Mouse (Mus musculus) left cerebral cortex, postnatal 4 days (tissue): ENCODE measurements around the gene Gm6583. TPM values are rescaled to one million over a fixed set of nuclear protein-coding genes. Genes with fewer than 3 reads are reported as not detected.

ENCODE experiments used
- DNase-seq: peaks from one replicate; pipeline ENCODE4 v3.0.0-alpha.2; 2022
- intact Hi-C: fragments of 180-260 bp; cut with DNase I; formaldehyde crosslinking; loops from one replicate; pipeline ENCODE4 v1.15.1; 2025
- total RNA-seq, 2 experiments: library from RNA; stranded (reverse); gene quantifications; 2 replicates each; pipeline ENCODE4 v1.2.3; 2021

Gm6583 gene
- total RNA-seq = not detected

GRCm38 (mm10) chr5:112355910-112356309 lies at the start of gene Gm6583:
Gene Gm6583 (minus strand): TSS chr5:112356033.
- no peak for DNase-seq
- intact Hi-C loops = no loop called here

- DNase-seq = no peak
- intact Hi-C loops = no loop called here
Observed at GRCm38 (mm10) chr5:112402437-112402836, 46.6 kb upstream of the Gm6583 start.

- intact Hi-C loops = no loop called here
- peak; percentile 24 for DNase-seq
Observed at GRCm38 (mm10) chr5:112399284-112399683, 43.5 kb upstream of the Gm6583 start.

- DNase-seq = no peak
- intact Hi-C loops = no loop called here
Observed at GRCm38 (mm10) chr5:112396066-112396465, 40.2 kb upstream of the Gm6583 start.

DNA sequence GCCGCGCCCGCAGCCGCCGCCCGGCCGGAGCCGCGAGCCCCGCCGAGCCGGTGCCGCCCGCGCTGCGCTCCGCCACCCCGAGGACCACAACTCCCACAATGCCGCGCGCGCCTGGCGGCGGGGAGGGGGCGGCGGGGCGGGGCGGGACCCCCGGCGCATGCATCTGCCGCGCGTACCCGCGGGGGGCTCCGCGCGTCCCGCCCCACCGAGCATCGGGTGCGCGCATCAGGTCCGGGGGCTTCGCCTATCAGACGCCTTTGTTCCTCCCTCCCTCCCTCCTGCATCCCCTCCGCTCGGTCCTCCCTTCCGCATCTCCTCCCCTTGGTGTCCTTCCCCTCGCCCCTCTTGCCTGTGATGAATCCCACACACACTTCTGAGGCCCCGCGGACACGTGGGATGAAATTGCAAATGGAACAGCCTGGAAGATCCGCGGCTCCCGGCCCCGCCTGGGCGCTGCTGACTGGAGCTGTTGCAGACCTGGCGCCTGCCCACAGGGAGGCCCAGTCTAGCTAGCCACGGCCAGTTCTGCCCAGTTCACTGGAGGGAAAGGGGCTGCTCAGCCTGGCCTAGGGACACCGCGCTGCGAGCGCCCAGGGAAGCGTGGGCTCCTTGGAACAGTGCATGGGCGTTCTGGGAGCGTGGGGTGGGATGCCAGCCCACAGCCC lies 39.1 kb upstream of the Gm6583 start, which contains the start of gene Asphd2:
Asphd2 (minus strand) TSS at position 88 of the 665 bp plus-strand sequence.
- intact Hi-C loops = no loop called here
- peak; percentile 86 for DNase-seq

- intact Hi-C loops = no loop called here
- DNase-seq = peak; percentile 38
Observed at GRCm38 (mm10) chr5:112394415-112394763, 38.6 kb upstream of the Gm6583 start.

DNA sequence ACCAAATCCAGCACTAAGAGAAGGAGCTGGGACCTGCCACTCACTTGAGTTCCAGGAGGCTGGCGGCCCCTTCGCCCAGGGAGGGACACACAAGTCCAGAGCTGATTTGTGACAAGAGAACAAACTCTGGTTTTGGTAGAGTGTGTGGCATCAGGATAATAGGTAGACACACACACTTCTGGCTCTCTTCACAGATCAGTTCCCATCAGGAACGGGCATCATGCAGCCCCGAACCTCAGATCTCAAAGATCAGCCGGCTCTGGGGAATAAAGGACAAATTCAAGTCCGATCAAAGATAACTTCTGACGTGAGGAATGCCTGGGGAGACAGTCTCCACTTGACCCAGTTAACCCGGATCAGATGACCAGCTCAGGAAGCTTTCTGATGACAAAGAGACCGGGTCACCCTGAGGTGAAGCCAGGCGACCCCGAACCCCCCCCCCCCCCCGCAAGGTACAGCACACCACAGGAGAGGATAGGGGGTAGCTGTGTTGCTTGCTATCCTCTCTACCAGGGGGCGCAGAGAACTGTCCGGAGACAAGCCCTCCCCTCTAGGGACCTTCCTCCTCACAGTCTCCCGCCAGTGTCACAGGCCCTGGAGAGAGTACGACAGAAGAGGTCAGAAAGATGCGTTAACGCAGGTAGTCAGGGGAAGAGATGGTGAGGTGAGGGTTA lies 38.0 kb upstream of the Gm6583 start:
- DNase-seq = no peak
- intact Hi-C loops = no loop called here

DNA sequence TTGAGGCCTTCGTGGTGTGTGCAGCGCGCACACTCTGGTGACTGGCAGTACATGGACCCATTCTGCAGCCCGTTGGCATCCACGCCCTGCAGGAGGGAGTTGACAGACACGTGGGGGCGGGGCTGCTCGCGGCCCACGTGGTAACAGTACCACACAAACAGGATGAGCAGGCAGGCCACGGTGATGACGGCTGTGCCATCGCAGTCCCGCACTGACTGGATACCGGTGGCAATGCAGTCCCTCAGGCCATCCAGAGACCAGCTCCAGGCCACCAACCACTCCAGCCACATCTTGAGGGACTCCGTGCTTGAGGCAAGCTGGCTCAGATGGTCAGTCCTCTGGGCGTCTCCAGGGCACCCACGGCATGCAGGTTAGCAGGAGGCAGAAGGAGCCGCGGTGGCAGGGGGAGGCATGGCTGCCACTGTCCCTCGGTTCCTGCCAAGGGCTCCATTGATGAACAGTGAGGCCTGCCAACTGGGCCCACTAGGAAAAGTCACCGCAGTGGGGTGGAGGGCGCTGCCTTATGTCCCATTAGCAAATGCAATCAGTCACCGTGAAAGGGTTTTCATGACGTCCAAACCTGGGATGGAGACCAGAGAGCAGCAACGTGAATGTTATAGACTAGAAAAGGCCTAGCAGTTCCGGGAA lies 36.0 kb upstream of the Gm6583 start:
- intact Hi-C loops = no loop called here
- peak; percentile 57 for DNase-seq

DNA sequence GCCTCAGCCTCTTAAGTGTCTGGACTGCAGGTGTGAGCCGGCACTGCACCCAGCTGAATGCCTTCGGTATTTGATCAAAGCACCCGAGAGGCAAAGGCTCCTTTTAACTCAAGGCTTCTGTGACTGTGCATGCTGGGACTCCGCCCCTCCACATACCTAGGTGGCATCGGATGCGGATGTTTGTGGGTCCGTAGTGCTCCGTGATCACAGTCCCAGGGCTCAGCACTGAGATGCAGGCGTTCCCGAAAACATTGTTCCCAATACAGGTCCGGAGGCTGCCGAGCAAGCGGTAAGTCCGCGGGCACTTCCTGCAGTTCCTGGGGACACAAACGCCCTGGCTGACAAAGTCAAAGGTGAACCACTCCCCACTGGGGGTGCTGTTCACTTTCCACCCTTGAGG lies 35.2 kb upstream of the Gm6583 start:
- DNase-seq = no peak
- intact Hi-C loops = no loop called here

GRCm38 (mm10) chr5:112389352-112389751 lies 33.5 kb upstream of the Gm6583 start:
- intact Hi-C loops = no loop called here
- DNase-seq = no peak

GRCm38 (mm10) chr5:112385973-112386372 lies 30.1 kb upstream of the Gm6583 start:
- no peak for DNase-seq
- intact Hi-C loops = no loop called here

- DNase-seq = no peak
- intact Hi-C loops = no loop called here
Observed at GRCm38 (mm10) chr5:112384805-112385472, 29.1 kb upstream of the Gm6583 start.

DNA sequence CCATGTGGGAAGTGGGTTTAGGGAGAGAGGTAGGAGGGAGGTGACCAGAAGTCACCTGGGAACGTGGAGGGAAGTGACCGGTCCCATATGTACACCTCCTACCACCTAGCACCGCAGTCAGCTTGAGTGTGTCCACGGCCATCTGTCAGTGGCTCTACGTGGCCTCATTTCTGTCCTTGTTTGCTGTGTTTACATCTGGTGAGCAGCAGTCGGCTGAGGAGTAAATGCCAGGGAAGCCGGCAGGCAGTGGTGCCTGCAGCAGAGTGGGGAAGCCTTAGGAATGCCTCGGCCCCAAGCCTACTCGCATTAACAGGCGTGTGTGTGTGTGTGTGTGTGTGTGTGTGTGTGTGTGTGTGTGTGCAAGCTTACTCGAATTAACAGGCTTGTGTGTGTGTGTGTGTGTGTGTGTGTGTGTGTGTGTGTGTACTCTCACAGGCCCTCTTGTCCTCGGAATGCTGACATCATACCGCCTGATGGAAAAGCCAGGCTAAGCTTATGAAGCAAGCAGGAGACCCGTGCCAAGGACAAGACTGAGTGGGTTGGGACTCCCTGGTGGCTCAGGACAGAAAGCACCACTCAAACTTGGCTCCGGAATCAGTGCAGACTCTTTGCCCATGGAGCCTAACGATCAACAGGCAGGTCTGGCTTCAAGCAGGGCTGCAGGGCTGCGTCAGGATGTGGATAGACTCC lies 27.0 kb upstream of the Gm6583 start:
- intact Hi-C loops = no loop called here
- no peak for DNase-seq

- DNase-seq = no peak
- intact Hi-C loops = no loop called here
Observed at GRCm38 (mm10) chr5:112382042-112382441, 26.2 kb upstream of the Gm6583 start.

DNA sequence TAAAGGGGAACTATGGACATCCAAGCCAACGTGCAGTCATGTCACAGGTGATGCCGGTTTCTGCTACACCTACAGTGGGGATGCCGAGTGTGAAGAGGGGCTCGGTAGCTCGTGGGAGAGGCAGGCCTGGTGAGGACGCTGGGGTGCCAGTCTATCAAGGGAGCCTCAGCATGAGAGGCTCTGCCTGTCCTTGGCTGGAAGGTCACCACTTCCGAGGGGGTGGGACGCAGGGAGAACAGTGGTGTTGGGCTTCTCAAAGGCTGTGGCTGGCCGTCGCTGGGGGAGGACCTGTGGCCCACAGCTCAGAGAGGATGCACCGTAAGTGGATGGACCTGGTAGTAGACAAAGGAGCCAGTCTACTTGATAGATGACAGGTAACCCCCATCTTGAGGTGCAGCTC lies 25.3 kb upstream of the Gm6583 start:
- DNase-seq = no peak
- intact Hi-C loops = no loop called here

DNA sequence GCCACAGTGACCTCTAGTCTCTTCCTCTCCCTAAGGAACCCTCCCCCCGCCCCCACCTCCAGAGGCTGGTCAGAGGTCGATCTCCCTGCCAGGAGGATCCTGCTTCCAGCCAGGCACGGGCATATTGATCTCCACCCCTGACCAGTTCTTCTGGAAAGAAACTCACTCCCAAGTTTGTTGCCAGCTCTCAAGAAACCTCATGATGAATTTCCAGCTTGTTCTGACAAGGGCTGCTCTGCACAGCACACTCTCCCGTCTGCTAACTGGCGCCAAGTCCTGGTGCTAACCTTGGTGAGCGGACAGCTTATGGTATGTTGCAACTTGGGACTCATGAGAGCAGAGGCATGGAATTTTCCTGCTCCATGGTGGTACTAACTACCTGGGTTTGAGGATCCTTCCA lies 22.9 kb upstream of the Gm6583 start:
- DNase-seq = no peak
- intact Hi-C loops = no loop called here

GRCm38 (mm10) chr5:112377380-112377779 lies 21.5 kb upstream of the Gm6583 start:
- DNase-seq = no peak
- intact Hi-C loops = no loop called here

DNA sequence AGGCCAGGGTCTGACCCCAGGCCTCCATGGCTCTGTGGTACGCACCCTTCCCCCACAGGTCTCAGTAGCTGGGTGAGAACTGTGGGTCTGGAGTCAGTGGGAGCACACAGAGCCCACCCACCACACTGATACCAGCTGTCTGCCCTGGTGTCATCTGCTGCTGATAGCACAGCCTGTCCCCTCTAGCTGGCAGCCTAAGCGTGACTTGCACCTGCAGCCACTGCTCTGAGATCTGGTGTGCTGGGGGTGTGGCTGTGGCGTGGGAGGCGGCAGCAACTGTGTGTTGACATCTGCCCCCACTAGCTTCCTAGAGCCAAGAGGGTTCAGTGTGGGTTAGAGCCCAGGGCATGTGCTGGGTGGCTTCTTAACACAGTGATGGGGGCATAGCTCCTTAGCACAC lies 20.3 kb upstream of the Gm6583 start:
- intact Hi-C loops = no loop called here
- DNase-seq = no peak

DNA sequence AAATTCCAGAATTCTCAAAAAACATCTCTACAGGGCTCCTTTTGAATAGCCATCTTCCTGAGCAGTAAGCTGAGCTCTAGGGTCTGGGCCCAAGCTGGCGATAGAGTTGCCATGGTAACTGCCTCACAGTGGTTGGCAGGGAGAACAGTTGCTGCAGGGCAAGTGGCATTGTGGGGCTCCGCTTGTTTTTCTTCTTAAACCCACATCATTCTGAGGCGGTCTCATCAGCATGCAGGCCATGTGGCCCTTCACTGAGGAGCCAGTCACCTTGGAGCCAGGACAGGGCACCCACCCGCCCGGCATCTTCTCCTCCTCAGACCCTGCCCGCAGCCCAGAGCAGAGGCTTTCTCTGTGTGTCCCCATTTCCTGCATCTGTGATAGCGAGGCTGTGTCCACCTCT lies 16.1 kb upstream of the Gm6583 start:
- intact Hi-C loops = no loop called here
- peak; percentile 86 for DNase-seq

GRCm38 (mm10) chr5:112370236-112370813 lies 14.5 kb upstream of the Gm6583 start:
- no peak for DNase-seq
- intact Hi-C loops = no loop called here

GRCm38 (mm10) chr5:112369326-112369725 lies 13.5 kb upstream of the Gm6583 start:
- intact Hi-C loops = no loop called here
- DNase-seq = no peak
